8 mouse cellular contexts compared by ENCODE assay signal in the genomic region with DNA sequence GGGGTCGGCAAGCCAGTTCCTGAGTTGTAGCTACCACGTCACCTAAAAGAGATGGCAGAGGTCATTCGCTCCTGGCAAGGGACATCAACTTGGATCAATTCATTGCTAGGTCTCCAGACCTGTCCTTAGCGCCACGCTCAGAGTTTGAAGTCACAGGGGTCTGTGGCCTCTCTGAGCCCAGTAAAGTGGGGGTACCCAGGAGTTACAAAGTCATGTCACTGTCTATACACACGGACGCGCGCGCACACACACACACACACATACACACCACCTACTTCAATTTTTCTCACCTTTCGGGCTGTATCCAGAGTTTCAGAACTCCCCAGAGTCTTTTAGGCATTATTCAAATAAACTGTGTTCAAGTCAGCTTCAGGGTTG. TPM values are rescaled to one million over a fixed set of nuclear protein-coding genes. Genes with fewer than 3 reads are reported as not detected.
DNase-seq lines count a peak whose midpoint lies in the region; ATAC-seq and TF ChIP-seq lines count a peak whose summit lies in the region.

No protein-coding gene starts in this region.

- no peaks in the 10 kb centered on the region for H3K36me3 ChIP-seq in megakaryocyte, embryonic 14.5 days (replicated peaks; ENCODE audit: low read length)
- no peaks in the 10 kb centered on the region for H3K36me3 ChIP-seq in limb, embryonic 11.5 days (ENCODE audit: control insufficient read depth, insufficient read depth, low read length)
- no peaks in the 10 kb centered on the region for H3K36me3 ChIP-seq in small intestine, adult 2 months (ENCODE audit: control insufficient read depth, insufficient read depth, low read length)

- peak overlapping the region; percentile 95 for H3K4me3 ChIP-seq in megakaryocyte, embryonic 14.5 days (replicated peaks)
- H3K4me3 ChIP-seq in limb, embryonic 11.5 days (ENCODE audit: low read depth, low read length) = peak overlapping the region; percentile 47
- H3K4me3 ChIP-seq in small intestine, adult 2 months (ENCODE audit: low read depth, low read length) = peak overlapping the region; percentile 70

- TF ChIP-seq CTCF in small intestine, adult 2 months (IDR thresholded peaks at IDR 0.05; ENCODE audit: extremely low read depth, insufficient read length, insufficient replicate concordance, low read depth, low read length) = no peak

- 0 out of 2 replicates have a peak, but pooled peaks have one; percentile 36 for ATAC-seq in cerebellum, adult (ENCODE audit: insufficient number of reproducible peaks, low FRiP score, low TSS enrichment)
- no peak for ATAC-seq in megakaryocyte, adult 5-6 weeks (ENCODE audit: poor library complexity, severe bottlenecking)
- no peak for ATAC-seq in limb, embryonic 11.5 days (ENCODE audit: insufficient number of reproducible peaks, low FRiP score, low TSS enrichment, low read depth)

- 38% methylated on average over 11 of the region's 11 CpGs for WGBS in limb, embryonic 11.5 days
- 35% methylated on average over 11 of the region's 11 CpGs for WGBS in small intestine, adult 2 months

- no peak for TF ChIP-seq POLR2A in small intestine, adult 2 months (IDR thresholded peaks at IDR 0.05; ENCODE audit: low read depth, low read length)

- peaks cover 33% of the 10 kb centered on the region for H3K27me3 ChIP-seq in megakaryocyte, embryonic 14.5 days (replicated peaks)
- no peaks in the 10 kb centered on the region for H3K27me3 ChIP-seq in limb, embryonic 11.5 days (ENCODE audit: control insufficient read depth, insufficient read depth, low read length)
- peaks cover 5% of the 10 kb centered on the region for H3K27me3 ChIP-seq in small intestine, adult 2 months (ENCODE audit: control insufficient read depth, insufficient read depth, low read length)

- H3K9me3 ChIP-seq in megakaryocyte, embryonic 14.5 days = peaks cover 6% of the 10 kb centered on the region
- no peaks in the 10 kb centered on the region for H3K9me3 ChIP-seq in limb, embryonic 11.5 days (ENCODE audit: control insufficient read depth, low read length)

- H3K4me2 ChIP-seq in limb, embryonic 11.5 days (ENCODE audit: low read depth, severe bottlenecking) = peak overlapping the region; percentile 59

- H3K4me1 ChIP-seq in megakaryocyte, embryonic 14.5 days = peaks cover 20% of the 10 kb centered on the region
- H3K4me1 ChIP-seq in limb, embryonic 11.5 days (ENCODE audit: control insufficient read depth, insufficient read depth, low read length) = no peaks in the 10 kb centered on the region
- 0 out of 2 replicates have a peak, but pooled peaks cover 4% of the 10 kb centered on the region for H3K4me1 ChIP-seq in small intestine, adult 2 months (ENCODE audit: control insufficient read depth, insufficient read depth, insufficient read length, low read length)

- no peak for DNase-seq in cerebellum, postnatal 36 days
- no peak for DNase-seq in limb, embryonic 11.5 days (ENCODE audit: low spot score)
- no peak for DNase-seq in urinary bladder, postnatal 10 days (ENCODE audit: low spot score)
- no peak for DNase-seq in thymus, postnatal 36 days

- no peak overlapping the region for H3K9ac ChIP-seq in limb, embryonic 11.5 days (ENCODE audit: low read length)

- H3K27ac ChIP-seq in limb, embryonic 11.5 days (replicated peaks; ENCODE audit: low read depth, low read length) = no peak overlapping the region
- no peak overlapping the region for H3K27ac ChIP-seq in small intestine, adult 2 months (ENCODE audit: insufficient read depth, low read depth, low read length)

RNA-seq across cellular contexts. Expression of gene Slc9a7, which starts 0.4 kb away (rescaled TPM):
- 0.20 and 1.1 TPM in 2 replicates for polyA plus RNA-seq in megakaryocyte, embryonic 14.5 days (2012; ENCODE audit: insufficient read depth, low replicate concordance)
- total RNA-seq in megakaryocyte, adult 5-6 weeks (2015) = 7.3 and 8.6 TPM in 2 replicates
- total RNA-seq in megakaryocyte, adult 5-6 weeks (2017) = 10.0 and 11.6 TPM in 2 replicates
- polyA plus RNA-seq in limb, embryonic 11.5 days (2014; fragmentation: Nextera tagmentation; extraction: Ambion mirVana) = 0.47 and 0.96 TPM in 2 replicates
- 0.57 and 0.94 TPM in 2 replicates for polyA plus RNA-seq in small intestine, adult 2 months (2012; rRNA removed)
